8 mouse cellular contexts compared by ENCODE assay signal in genomic region chr3:65958102-65958839, GRCm38 (mm10). TPM values are rescaled to one million over a fixed set of nuclear protein-coding genes. Genes with fewer than 3 reads are reported as not detected.
A peak's percentile ranks its signal among the peaks of the same experiment; 100 is the strongest.
DNase-seq lines count a peak whose midpoint lies in the region; ATAC-seq and TF ChIP-seq lines count a peak whose summit lies in the region.

Ccnl1 (minus strand) TSS chr3:65958249.

- peak within 1 kb of the TSS; percentile 99 for H3K27ac ChIP-seq in forebrain, embryonic 14.5 days (ENCODE audit: low read depth, low read length)
- peak within 1 kb of the TSS; percentile 99 for H3K27ac ChIP-seq in liver, embryonic 16.5 days (ENCODE audit: low read length)
- peak within 1 kb of the TSS; percentile 99 for H3K27ac ChIP-seq in neural tube, embryonic 12.5 days
- H3K27ac ChIP-seq in stomach, postnatal 0 days (replicated peaks): peak within 1 kb of the TSS; percentile 100

- H3K9me3 ChIP-seq in forebrain, embryonic 14.5 days (replicated peaks; ENCODE audit: control insufficient read depth, low read length): no peaks in the 10 kb centered on the region
- H3K9me3 ChIP-seq in liver, embryonic 16.5 days (replicated peaks; ENCODE audit: control insufficient read depth, low read length): no peaks in the 10 kb centered on the region
- no peaks in the 10 kb centered on the region for H3K9me3 ChIP-seq in neural tube, embryonic 12.5 days
- H3K9me3 ChIP-seq in stomach, postnatal 0 days (ENCODE audit: control insufficient read depth, low read length): no peaks in the 10 kb centered on the region

- peak within 1 kb of the TSS; percentile 98 for H3K9ac ChIP-seq in forebrain, embryonic 14.5 days (ENCODE audit: low read length)
- peak within 1 kb of the TSS; percentile 100 for H3K9ac ChIP-seq in liver, embryonic 16.5 days (ENCODE audit: low read depth, low read length)
- H3K9ac ChIP-seq in neural tube, embryonic 12.5 days: peak within 1 kb of the TSS; percentile 100
- H3K9ac ChIP-seq in stomach, postnatal 0 days (ENCODE audit: low read length): peak within 1 kb of the TSS; percentile 99

- WGBS in forebrain, embryonic 14.5 days: under 1% methylated on average over 63 of the region's 70 CpGs
- WGBS in large intestine, adult 2 months: under 1% methylated on average over 70 of the region's 70 CpGs
- WGBS in liver, embryonic 16.5 days (ENCODE audit: insufficient replicate concordance): under 1% methylated on average over 70 of the region's 70 CpGs
- WGBS in neural tube, embryonic 12.5 days: under 1% methylated on average over 69 of the region's 70 CpGs
- under 1% methylated on average over 57 of the region's 70 CpGs for WGBS in stomach, postnatal 0 days

- no peaks in the 10 kb centered on the region for H3K27me3 ChIP-seq in forebrain, embryonic 14.5 days (replicated peaks; ENCODE audit: control insufficient read depth, insufficient read depth, low read length)
- no peaks in the 10 kb centered on the region for H3K27me3 ChIP-seq in liver, embryonic 16.5 days (ENCODE audit: control insufficient read depth, insufficient read depth, low read depth, low read length)
- no peaks in the 10 kb centered on the region for H3K27me3 ChIP-seq in neural tube, embryonic 12.5 days (replicated peaks)
- H3K27me3 ChIP-seq in stomach, postnatal 0 days (ENCODE audit: control insufficient read depth, insufficient read depth, low read length): no peaks in the 10 kb centered on the region

- no peak for TF ChIP-seq EP300 in stomach, postnatal 0 days (optimal IDR thresholded peaks at IDR 0.05)

- H3K36me3 ChIP-seq in forebrain, embryonic 14.5 days (ENCODE audit: control insufficient read depth, insufficient read depth, low read length): peaks cover 23% of the 10 kb centered on the region
- H3K36me3 ChIP-seq in liver, embryonic 16.5 days (ENCODE audit: control insufficient read depth, insufficient read depth): peaks cover 25% of the 10 kb centered on the region
- H3K36me3 ChIP-seq in neural tube, embryonic 12.5 days: peaks cover 19% of the 10 kb centered on the region
- H3K36me3 ChIP-seq in stomach, postnatal 0 days (ENCODE audit: control insufficient read depth, insufficient read depth, low read length): 0 out of 2 replicates have a peak, but pooled peaks cover 2% of the 10 kb centered on the region

- intact Hi-C loops in heart, postnatal 10 days (cut with DNase I): loop anchor here (1.0 kb wide), 1 partner anchor 16 kb away; no protein-coding TSS in a partner anchor

- TF ChIP-seq CTCF in stomach, postnatal 0 days (IDR thresholded peaks at IDR 0.05; ENCODE audit: low read depth): no peak

- DNase-seq in ES-CJ7 (ENCODE audit: low read depth, low spot score): peak; percentile 89
- DNase-seq in cerebellum, adult 11 months: peak; percentile 96
- peak; percentile 96 for DNase-seq in forebrain, embryonic 14.5 days (ENCODE audit: low spot score)
- DNase-seq in heart, postnatal 10 days: peak; percentile 97 to 98
- peak; percentile 53 for DNase-seq in large intestine, adult 2 months (ENCODE audit: low read depth, low spot score)
- DNase-seq in stomach, postnatal 0 days (ENCODE audit: low spot score): peak; percentile 97

- H3K4me3 ChIP-seq in forebrain, embryonic 14.5 days (ENCODE audit: low read depth, low read length): peak within 1 kb of the TSS; percentile 99
- H3K4me3 ChIP-seq in liver, embryonic 16.5 days (ENCODE audit: low read depth, low read length): peak within 1 kb of the TSS; percentile 100
- H3K4me3 ChIP-seq in neural tube, embryonic 12.5 days: peak within 1 kb of the TSS; percentile 99
- peak within 1 kb of the TSS; percentile 96 for H3K4me3 ChIP-seq in stomach, postnatal 0 days (ENCODE audit: low read depth, low read length)

- ATAC-seq in forebrain, embryonic 14.5 days: peak; percentile 97
- ATAC-seq in liver, embryonic 16.5 days (ENCODE audit: low read depth): peak; percentile 92
- peak; percentile 97 for ATAC-seq in neural tube, embryonic 12.5 days (ENCODE audit: low FRiP score, low read depth)
- peak; percentile 96 for ATAC-seq in stomach, postnatal 0 days (ENCODE audit: low FRiP score, low TSS enrichment)

- peak within 1 kb of the TSS; percentile 85 for H3K4me2 ChIP-seq in forebrain, embryonic 14.5 days (ENCODE audit: low read length)
- H3K4me2 ChIP-seq in liver, embryonic 16.5 days (ENCODE audit: low read depth, low read length): peak within 1 kb of the TSS; percentile 76
- H3K4me2 ChIP-seq in neural tube, embryonic 12.5 days (replicated peaks): peak within 1 kb of the TSS; percentile 87
- peak within 1 kb of the TSS; percentile 64 for H3K4me2 ChIP-seq in stomach, postnatal 0 days (replicated peaks; ENCODE audit: low read depth)

- H3K4me1 ChIP-seq in forebrain, embryonic 14.5 days (ENCODE audit: control insufficient read depth, insufficient read depth, low read length): peaks cover 21% of the 10 kb centered on the region
- peaks cover 60% of the 10 kb centered on the region for H3K4me1 ChIP-seq in liver, embryonic 16.5 days (ENCODE audit: control insufficient read depth, low read depth, low read length)
- peaks cover 27% of the 10 kb centered on the region for H3K4me1 ChIP-seq in neural tube, embryonic 12.5 days
- no peaks in the 10 kb centered on the region for H3K4me1 ChIP-seq in stomach, postnatal 0 days (replicated peaks; ENCODE audit: control insufficient read depth, insufficient read depth)

RNA-seq across cellular contexts. Expression of gene Ccnl1, which starts in this region (rescaled TPM):
- 76.6 and 84.4 TPM in 2 replicates for polyA plus RNA-seq in forebrain, embryonic 14.5 days (2014; fragmentation: Nextera tagmentation; extraction: Ambion mirVana)
- 10 to 100 TPM; 33.7 to 35.8 TPM for total RNA-seq in heart, postnatal 10 days (2021)
- 22.7 and 39.4 TPM in 2 replicates for polyA plus RNA-seq in large intestine, adult 2 months (2012; rRNA removed)
- 46.1 and 47.0 TPM in 2 replicates for polyA plus RNA-seq in liver, embryonic 16.5 days (2015; fragmentation: Nextera tagmentation; extraction: Ambion mirVana)
- 96.3 and 117 TPM in 2 replicates for polyA plus RNA-seq in neural tube, embryonic 12.5 days (2016; fragmentation: Nextera tagmentation; extraction: Ambion mirVana)
- 51.4 and 54.3 TPM in 2 replicates for polyA plus RNA-seq in stomach, postnatal 0 days (2015; fragmentation: Nextera tagmentation; extraction: Ambion mirVana)

Comparison
In these comparisons a context has a peak if more than half of its experiments do, and no peak if none do; other contexts are left out.
1. Peak in every context shown above with its lines: DNase-seq, ATAC-seq, H3K4me3 ChIP-seq and H3K27ac ChIP-seq.